Mouse (Mus musculus) heart, embryonic 16.5 days (tissue): ENCODE measurements around the gene Xcl1. TPM values are rescaled to one million over a fixed set of nuclear protein-coding genes. Genes with fewer than 3 reads are reported as not detected.

Source experiments
- ATAC-seq: fragments of 200-750 bp; cut with Nextera tagmentation; replicated peaks from 2 replicates; pipeline ENCODE4 v1.8.0; 2017; ENCODE audit warnings: moderate number of reproducible peaks; ENCODE audit not compliant: insufficient read depth, low FRiP score; ENCODE audit errors: extremely low read depth
- H3K27ac ChIP-seq: fragments of 300-500 bp; sonication (generic); 2 replicates; pipeline ENCODE4 v1.5.1; 2014; ENCODE audit warnings: mild to moderate bottlenecking, low read length, control low read depth, moderate library complexity
- H3K27me3 ChIP-seq: fragments of 300-500 bp; sonication (generic); 2 replicates; pipeline ENCODE4 v1.6.1; 2014; ENCODE audit warnings: low read length, mixed read lengths; ENCODE audit not compliant: control insufficient read depth, insufficient read depth
- H3K36me3 ChIP-seq: fragments of 300-500 bp; sonication (generic); 2 replicates; pipeline ENCODE4 v1.6.1; 2014; ENCODE audit not compliant: control insufficient read depth, insufficient read depth
- H3K4me1 ChIP-seq: fragments of 300-500 bp; sonication (generic); 2 replicates; pipeline ENCODE4 v1.6.1; 2014; ENCODE audit warnings: low read length, mixed read lengths; ENCODE audit not compliant: control insufficient read depth, insufficient read depth
- H3K4me2 ChIP-seq: fragments of 300-500 bp; sonication (generic); 2 replicates; pipeline ENCODE4 v1.6.1; 2014; ENCODE audit warnings: low read depth, mild to moderate bottlenecking, control low read depth, low read length
- H3K4me3 ChIP-seq: fragments of 300-500 bp; sonication (generic); 2 replicates; pipeline ENCODE4 v1.5.1; 2014; ENCODE audit warnings: mild to moderate bottlenecking, control low read depth, low read length
- H3K9ac ChIP-seq: fragments of 300-500 bp; sonication (generic); 2 replicates; pipeline ENCODE4 v1.6.1; 2014; ENCODE audit warnings: low read length, control low read depth
- H3K9me3 ChIP-seq: fragments of 300-500 bp; sonication (generic); replicated peaks from 2 replicates; pipeline ENCODE4 v1.6.1; 2016; ENCODE audit warnings: low read length; ENCODE audit not compliant: control insufficient read depth
- WGBS: fragments of 180-500 bp; shearing (Covaris S2); extraction: QIAGEN DNeasy Blood & Tissue Kit; methylation state at CpG from one replicate; pipeline ENCODE4 v1.1.7; 2014; 5-methylcytosine and 5-hydroxymethylcytosine counted together
- polyA plus RNA-seq: library from polyadenylated mRNA; unstranded; fragments of >200 nt; fragmentation: Nextera tagmentation; extraction: Ambion mirVana; gene quantifications from 2 replicates; pipeline ENCODE4 v1.2.1, GENCODE M21; 2015

Gene Xcl1
- polyA plus RNA-seq, 1 experiment from 2014 or later: 2.9 TPM

DNA sequence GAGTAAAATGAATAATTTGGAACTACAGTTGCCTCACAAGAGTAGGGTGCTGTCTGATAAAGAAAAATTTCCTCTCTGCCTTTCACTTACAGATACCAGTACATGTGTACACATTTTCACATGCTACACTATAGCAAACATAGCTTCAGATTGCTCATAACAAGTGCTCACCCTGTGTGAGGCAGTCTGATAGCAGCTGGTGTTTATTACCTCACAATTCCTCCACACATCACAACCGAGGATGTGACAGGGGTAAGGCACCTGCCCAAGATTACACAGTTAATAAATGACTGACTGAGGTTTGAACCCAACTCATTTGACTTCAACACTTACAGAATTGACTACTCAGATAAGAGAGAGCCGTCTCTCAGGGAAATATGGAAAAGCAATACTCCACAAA, 25.3 kb upstream of the Xcl1 start:
- no peak overlapping the region for H3K4me3 ChIP-seq
- H3K9ac ChIP-seq: no peak overlapping the region
- H3K9me3 ChIP-seq: no peaks in the 10 kb centered on the region
- H3K27me3 ChIP-seq: no peaks in the 10 kb centered on the region
- H3K4me2 ChIP-seq: no peak overlapping the region
- no peak overlapping the region for H3K27ac ChIP-seq
- ATAC-seq: no peak
- WGBS: 33% methylated on average over 2 of the region's 2 CpGs
- no peaks in the 10 kb centered on the region for H3K36me3 ChIP-seq
- H3K4me1 ChIP-seq: no peaks in the 10 kb centered on the region

DNA sequence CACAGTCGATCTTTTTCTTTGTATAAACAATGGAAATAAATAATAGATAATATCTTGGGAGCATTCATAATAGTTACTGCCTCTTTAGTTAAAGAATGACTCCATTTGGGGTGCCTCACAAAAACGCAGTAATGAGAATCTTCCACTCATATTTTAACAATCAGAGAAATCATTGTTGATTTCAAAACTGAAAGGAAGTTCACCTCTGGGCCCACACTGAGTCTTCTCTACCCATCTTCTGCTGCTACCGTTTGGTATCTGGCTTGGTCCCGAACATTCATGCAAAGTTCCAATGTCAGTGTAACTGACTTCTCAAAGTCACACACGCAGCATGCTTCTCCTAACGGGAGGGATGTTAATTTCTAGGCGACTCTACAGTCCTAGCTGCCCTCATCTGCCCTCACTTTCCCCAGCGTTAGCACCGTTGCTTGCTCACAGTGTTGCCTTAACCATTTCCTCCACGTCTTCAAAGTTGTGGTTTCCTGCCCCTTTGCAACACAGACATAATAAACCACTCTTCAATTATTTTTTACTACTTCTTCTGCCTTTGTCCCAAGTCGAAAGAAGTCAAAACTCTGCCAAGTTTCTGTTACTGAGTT, 24.6 kb upstream of the Xcl1 start:
- 60% methylated on average over 11 of the region's 11 CpGs for WGBS
- no peak overlapping the region for H3K4me2 ChIP-seq

DNA sequence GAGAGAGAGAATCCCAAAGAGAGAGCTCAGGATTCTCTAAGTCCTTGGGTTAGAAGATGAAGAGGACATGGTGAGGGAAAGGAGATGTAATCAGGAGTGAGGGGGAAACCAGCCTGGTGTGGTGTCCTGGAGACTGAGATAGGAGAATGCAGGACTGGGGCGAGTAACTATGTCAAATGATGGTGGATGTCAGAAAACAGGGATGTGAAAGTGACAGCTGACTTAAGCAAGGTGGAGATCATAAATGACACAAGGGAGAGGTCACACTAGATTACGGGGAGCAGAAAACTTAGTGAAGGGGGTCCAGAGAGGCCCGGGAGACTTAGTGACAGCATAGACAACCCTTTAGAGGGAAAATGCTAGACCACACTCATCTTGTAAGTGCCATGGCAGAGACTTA, 23.8 kb upstream of the Xcl1 start:
- H3K9ac ChIP-seq: no peak overlapping the region
- H3K36me3 ChIP-seq: no peaks in the 10 kb centered on the region
- H3K9me3 ChIP-seq: no peaks in the 10 kb centered on the region
- H3K4me1 ChIP-seq: no peaks in the 10 kb centered on the region
- no peak overlapping the region for H3K27ac ChIP-seq
- no peak overlapping the region for H3K4me2 ChIP-seq
- no peak overlapping the region for H3K4me3 ChIP-seq
- no peaks in the 10 kb centered on the region for H3K27me3 ChIP-seq
- ATAC-seq: no peak
- 68% methylated on average over 3 of the region's 3 CpGs for WGBS

More for the DNA sequence above, 24.6 kb upstream of the Xcl1 start:
- H3K4me1 ChIP-seq: no peaks in the 10 kb centered on the region
- H3K4me3 ChIP-seq: no peak overlapping the region
- no peak overlapping the region for H3K27ac ChIP-seq
- no peaks in the 10 kb centered on the region for H3K36me3 ChIP-seq
- H3K27me3 ChIP-seq: no peaks in the 10 kb centered on the region
- no peak overlapping the region for H3K9ac ChIP-seq
- no peaks in the 10 kb centered on the region for H3K9me3 ChIP-seq
- no peak for ATAC-seq

DNA sequence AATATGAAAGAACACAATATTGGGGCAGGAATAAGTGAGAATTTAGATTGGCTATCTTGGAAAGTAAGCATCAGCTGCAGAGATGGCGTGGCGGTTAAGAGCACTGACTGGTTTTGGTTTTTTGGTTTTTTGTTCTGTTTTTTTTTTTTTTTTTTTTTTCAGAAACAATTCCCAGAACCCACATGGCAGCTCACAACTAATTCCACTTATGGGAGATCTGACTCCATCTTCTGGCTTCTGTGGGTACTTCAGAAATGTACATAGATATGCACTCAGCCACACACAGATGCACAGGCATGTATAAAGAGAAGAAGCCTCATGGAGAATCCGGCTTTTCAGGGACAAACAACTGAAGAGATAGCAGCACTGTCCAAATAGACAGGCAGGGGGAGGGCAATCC, 22.6 kb upstream of the Xcl1 start:
- Histone ChIP-seq H3K36me3 (no peaks in the 10 kb centered on the region), H3K27me3 (no peaks in the 10 kb centered on the region), H3K27ac (no peak overlapping the region), H3K4me3 (no peak overlapping the region), H3K4me2 (no peak overlapping the region), H3K4me1 (no peaks in the 10 kb centered on the region), H3K9me3 (no peaks in the 10 kb centered on the region), H3K9ac (no peak overlapping the region)
- no peak for ATAC-seq
- 85% methylated on average over 3 of the region's 3 CpGs for WGBS

DNA sequence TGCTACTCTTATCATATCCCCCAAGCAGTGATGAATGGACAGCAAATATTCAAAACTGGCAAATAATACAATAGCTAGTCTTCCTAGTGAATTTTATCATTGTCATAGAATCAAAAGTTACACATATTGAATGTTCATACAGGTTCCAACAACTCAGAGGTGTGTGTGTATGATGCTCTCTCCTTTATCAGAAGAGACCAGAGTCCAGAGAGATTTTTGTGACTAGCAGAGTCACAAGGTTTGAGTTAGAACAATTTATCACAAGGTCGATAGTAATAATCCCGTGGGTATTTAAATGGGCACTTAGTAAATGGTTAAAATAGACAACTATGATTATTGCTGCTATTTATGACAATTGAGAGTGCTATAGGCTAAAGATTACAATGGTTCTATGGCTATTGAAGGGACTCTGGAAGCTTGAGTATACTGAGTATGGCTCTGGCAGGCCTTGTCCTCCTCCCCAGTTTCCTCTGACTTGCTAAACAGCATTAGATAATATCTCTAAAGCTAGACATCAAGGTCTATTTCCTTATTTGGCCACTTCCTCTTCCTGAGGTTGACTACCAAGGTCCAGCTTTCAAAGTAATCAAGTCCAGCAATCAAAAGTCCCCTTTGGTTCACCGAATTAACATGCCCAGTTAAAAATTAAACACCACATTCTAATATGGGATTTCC, 21.5 kb upstream of the Xcl1 start:
- no peaks in the 10 kb centered on the region for H3K4me1 ChIP-seq
- no peak for ATAC-seq
- H3K4me2 ChIP-seq: no peak overlapping the region
- H3K27ac ChIP-seq: no peak overlapping the region
- no peaks in the 10 kb centered on the region for H3K36me3 ChIP-seq
- H3K9me3 ChIP-seq: no peaks in the 10 kb centered on the region
- H3K27me3 ChIP-seq: no peaks in the 10 kb centered on the region
- H3K9ac ChIP-seq: no peak overlapping the region
- no peak overlapping the region for H3K4me3 ChIP-seq
- 67% methylated on average over 3 of the region's 3 CpGs for WGBS

DNA sequence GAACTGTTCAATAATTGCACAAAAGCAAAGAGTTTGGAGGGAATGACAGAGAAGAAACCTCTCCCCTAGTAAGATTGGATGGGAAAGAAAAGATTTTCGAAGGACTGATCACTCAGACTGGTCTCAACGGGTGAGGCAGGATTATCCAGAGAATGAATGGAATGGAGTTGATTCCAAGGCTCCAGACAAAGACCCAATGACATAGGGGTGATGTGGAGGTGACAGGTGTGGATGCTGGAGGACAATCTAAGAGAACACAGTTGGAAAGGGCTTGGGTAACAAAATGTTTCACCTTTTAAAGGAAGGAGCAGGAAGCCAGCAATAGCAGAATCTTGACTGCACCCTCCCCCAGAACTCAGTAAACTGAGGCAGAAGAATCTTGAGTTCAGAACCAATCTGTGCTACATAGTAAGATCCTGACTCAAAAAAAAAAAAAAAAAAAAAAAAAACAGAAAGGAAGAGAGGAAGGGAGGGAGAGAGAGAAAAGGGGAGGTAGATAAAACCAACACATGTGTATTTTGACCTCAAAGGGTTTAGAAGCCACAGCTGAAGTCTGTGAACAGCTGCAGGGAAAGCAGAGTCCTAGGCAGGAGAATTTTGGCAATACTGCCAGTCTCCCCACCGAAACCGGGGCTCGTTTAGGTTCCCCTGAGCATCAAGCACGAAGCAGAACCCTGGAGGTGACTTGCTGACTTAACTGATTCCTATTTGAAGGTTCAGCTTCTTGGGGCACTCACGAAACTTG, 20.3 kb upstream of the Xcl1 start:
- Histone ChIP-seq H3K36me3 (no peaks in the 10 kb centered on the region), H3K27me3 (no peaks in the 10 kb centered on the region), H3K4me2 (no peak overlapping the region), H3K4me1 (no peaks in the 10 kb centered on the region), H3K4me3 (no peak overlapping the region), H3K9me3 (no peaks in the 10 kb centered on the region), H3K9ac (no peak overlapping the region), H3K27ac (no peak overlapping the region)
- ATAC-seq: no peak
- WGBS: 72% methylated on average over 7 of the region's 7 CpGs

DNA sequence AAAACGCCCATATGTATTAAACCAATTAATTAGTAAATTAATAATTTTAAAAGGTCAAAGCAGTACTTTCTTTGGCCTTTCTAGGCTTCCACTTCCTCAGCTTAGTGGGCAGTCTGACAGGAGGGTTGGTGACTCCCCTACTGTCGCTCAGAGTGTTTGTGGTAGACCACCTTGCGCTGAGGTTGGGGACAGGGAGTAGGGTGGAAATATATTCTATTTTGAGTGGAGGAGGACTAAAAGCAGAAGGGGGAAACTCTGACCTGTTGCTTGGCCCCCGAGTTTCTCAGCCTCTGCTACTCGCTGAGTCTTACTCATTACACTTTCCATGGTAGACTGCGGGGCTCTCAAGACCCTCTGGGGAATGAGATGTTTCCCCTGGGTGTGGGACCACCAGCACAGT, 18.2 kb upstream of the Xcl1 start:
- H3K27me3 ChIP-seq: no peaks in the 10 kb centered on the region
- no peak overlapping the region for H3K4me2 ChIP-seq
- no peaks in the 10 kb centered on the region for H3K9me3 ChIP-seq
- no peak overlapping the region for H3K9ac ChIP-seq
- no peak overlapping the region for H3K4me3 ChIP-seq
- H3K27ac ChIP-seq: no peak overlapping the region
- no peaks in the 10 kb centered on the region for H3K4me1 ChIP-seq
- H3K36me3 ChIP-seq: no peaks in the 10 kb centered on the region
- no peak for ATAC-seq
- 77% methylated on average over 6 of the region's 6 CpGs for WGBS

DNA sequence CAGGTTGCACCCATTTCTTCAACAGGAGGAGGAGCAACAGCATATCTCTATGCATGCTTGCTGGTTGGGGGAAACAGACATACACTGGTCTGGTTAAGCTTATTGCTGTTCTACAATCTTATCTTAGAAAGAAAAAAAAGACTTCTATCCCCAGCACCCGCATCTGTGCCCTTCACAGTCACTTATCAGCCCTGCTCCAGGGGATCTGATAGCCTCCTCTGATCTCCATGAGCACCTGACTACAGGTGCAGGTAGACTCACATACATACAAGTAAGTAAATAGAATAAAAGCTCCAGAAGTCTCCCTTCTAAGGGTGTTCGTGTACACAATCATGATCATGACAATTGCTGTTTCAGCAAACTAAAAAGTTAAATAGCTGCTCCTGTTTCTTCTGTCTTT, 733 bp upstream of the Xcl1 start:
- H3K9ac ChIP-seq: no peak overlapping the region
- no peak for ATAC-seq
- no peak overlapping the region for H3K4me2 ChIP-seq
- no peak overlapping the region for H3K27ac ChIP-seq
- H3K4me1 ChIP-seq: no peaks in the 10 kb centered on the region
- H3K9me3 ChIP-seq: no peaks in the 10 kb centered on the region
- no peaks in the 10 kb centered on the region for H3K27me3 ChIP-seq
- 46% methylated on average over 2 of the region's 2 CpGs for WGBS
- no peaks in the 10 kb centered on the region for H3K36me3 ChIP-seq
- H3K4me3 ChIP-seq: no peak overlapping the region

DNA sequence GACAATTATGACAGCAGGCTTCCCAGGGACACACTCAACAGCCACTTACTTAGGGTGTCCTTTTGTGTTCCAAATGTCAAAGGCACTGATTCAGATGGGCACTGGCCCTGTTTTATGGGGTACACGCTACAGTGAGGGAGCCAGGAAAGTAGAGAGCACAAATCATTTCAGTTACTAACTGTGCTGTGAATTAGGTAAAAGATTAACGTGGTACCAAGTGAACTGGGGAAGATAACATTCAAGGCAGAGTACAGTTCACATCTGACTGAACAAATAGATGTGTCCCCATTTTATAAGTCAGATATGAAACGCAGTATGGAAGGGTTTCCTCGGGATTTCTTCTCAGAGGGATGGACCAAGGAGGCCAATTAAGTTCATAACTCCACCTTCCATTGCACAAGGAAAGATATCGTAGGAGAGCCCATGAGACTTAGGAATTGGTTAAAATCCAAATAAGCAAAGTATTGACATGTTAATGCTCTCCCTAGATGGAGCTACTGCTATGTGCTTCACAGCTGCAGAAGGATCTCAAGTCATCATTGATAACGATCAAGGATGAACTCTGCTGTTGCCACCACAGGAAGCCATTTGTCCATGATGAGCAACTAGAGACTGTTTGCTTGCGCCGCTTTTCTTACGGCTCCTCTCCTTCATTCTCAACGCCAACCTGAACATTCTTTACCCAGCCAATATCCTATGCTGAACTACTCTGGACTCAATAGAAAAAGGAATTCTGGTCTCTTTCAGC, 1.7 kb downstream of the Xcl1 start:
- Histone ChIP-seq H3K9ac (no peak overlapping the region), H3K4me3 (no peak overlapping the region), H3K27ac (no peak overlapping the region), H3K27me3 (no peaks in the 10 kb centered on the region), H3K9me3 (no peaks in the 10 kb centered on the region), H3K4me2 (no peak overlapping the region), H3K4me1 (no peaks in the 10 kb centered on the region), H3K36me3 (no peaks in the 10 kb centered on the region)
- no peak for ATAC-seq
- WGBS: 80% methylated on average over 10 of the region's 10 CpGs
